Mouse (Mus musculus) ES-E14 (cell line): Measurements from ENCODE around the gene Ntrk3. TPM values are rescaled to one million over a fixed set of nuclear protein-coding genes. Genes with fewer than 3 reads are reported as not detected.

ENCODE experiments used
- DNase-seq: peaks from one replicate; pipeline ENCODE4 v3.0.0-alpha.2; 2013; ENCODE audit warnings: low read depth, low spot score
- H3K27ac ChIP-seq: 2 replicates; pipeline ENCODE4 v1.5.1; 2012; ENCODE audit warnings: low read depth, mild to moderate bottlenecking, low read length, moderate library complexity, mixed read lengths; ENCODE audit not compliant: poor library complexity, insufficient read depth, severe bottlenecking
- H3K36me3 ChIP-seq: 2 replicates; pipeline ENCODE4 v1.6.1; 2012; ENCODE audit warnings: mild to moderate bottlenecking, low read length, moderate library complexity, mixed read lengths; ENCODE audit not compliant: control insufficient read depth, poor library complexity, insufficient read depth, severe bottlenecking
- H3K4me1 ChIP-seq, 2 experiments: fragments of 150-350 bp in 1 of 2; sonication (generic) in 1 of 2; 2 replicates each; pipeline ENCODE4 v1.6.1; 2012; ENCODE audit warnings: low read length in 2 of 2, mild to moderate bottlenecking in 1 of 2, mixed read lengths in 1 of 2; ENCODE audit not compliant: control insufficient read depth in 2 of 2, insufficient read depth in 2 of 2, poor library complexity in 1 of 2
- H3K4me3 ChIP-seq, 2 experiments: fragments of 150-350 bp in 1 of 2; sonication (generic) in 1 of 2; 2 replicates each; pipeline ENCODE4 v1.5.1; 2012; ENCODE audit warnings: low read length in 2 of 2, low read depth in 1 of 2, mild to moderate bottlenecking in 1 of 2, mixed read lengths in 1 of 2; ENCODE audit not compliant: insufficient read depth in 1 of 2, poor library complexity in 1 of 2, severe bottlenecking in 1 of 2
- H3K9ac ChIP-seq: 2 replicates; pipeline ENCODE4 v1.6.1; 2012; ENCODE audit warnings: low read depth, mild to moderate bottlenecking, low read length, mixed read lengths; ENCODE audit not compliant: poor library complexity, insufficient read depth, severe bottlenecking
- H3K9me3 ChIP-seq: fragments of 150-350 bp; sonication (generic); 2 replicates; pipeline ENCODE4 v1.6.1; 2012; ENCODE audit warnings: low read depth, mild to moderate bottlenecking, low read length; ENCODE audit not compliant: control insufficient read depth, insufficient read depth
- CHD2 ChIP-seq: IDR thresholded peaks from 2 replicates; pipeline ENCODE4 v1.6.1; 2014; ENCODE audit warnings: mild to moderate bottlenecking, low read depth, low read length, inconsistent platforms
- HCFC1 ChIP-seq: IDR thresholded peaks from 2 replicates; pipeline ENCODE4 v1.6.1; 2012; ENCODE audit warnings: low read length, inconsistent platforms, borderline replicate concordance; ENCODE audit not compliant: insufficient read depth
- MAFK ChIP-seq: IDR thresholded peaks from 2 replicates; pipeline ENCODE4 v1.6.1; 2014; ENCODE audit warnings: mild to moderate bottlenecking, low read depth, low read length, inconsistent platforms; ENCODE audit not compliant: insufficient read depth
- ZC3H11A ChIP-seq: IDR thresholded peaks from 2 replicates; pipeline ENCODE4 v1.6.1; 2012; ENCODE audit warnings: low read depth, mild to moderate bottlenecking, inconsistent platforms, low read length, borderline replicate concordance
- ZNF384 ChIP-seq: IDR thresholded peaks from 2 replicates; pipeline ENCODE4 v1.6.1; 2012; ENCODE audit warnings: low read depth, low read length, inconsistent platforms
- in situ Hi-C, 2 experiments: fragments of 600-800 bp; cut with MboI; formaldehyde crosslinking; loops; one replicate each; pipeline ENCODE4 v1.15.1; 2025; ENCODE audit warnings: low sequenced_read_pairs in 2 of 2, inconsistent platforms in 1 of 2; ENCODE audit not compliant: unreplicated experiment in 2 of 2
- total RNA-seq: library from RNA; depleted of rRNA; stranded (reverse); fragments of 300-350 nt; gene quantifications from 2 replicates; pipeline ENCODE4 v1.2.3, GENCODE M21; 2012

Gene Ntrk3
- total RNA-seq, 1 experiment: 0.40 TPM

- Histone ChIP-seq H3K36me3 (no peaks in the 10 kb centered on the region), H3K9ac (no peak overlapping the region), H3K9me3 (no peaks in the 10 kb centered on the region), H3K4me3 (no peak overlapping the region), H3K27ac (no peak overlapping the region), H3K4me1 (no peaks in the 10 kb centered on the region)
- in situ Hi-C loops: no loop called here
- no peak for DNase-seq
- TF ChIP-seq CHD2 (no peak), MAFK (no peak), HCFC1 (no peak), ZNF384 (no peak), ZC3H11A (no peak)
These were observed 30.1 kb downstream of the Ntrk3 start for GRCm38 (mm10) chr7:78707708-78708107.

DNA sequence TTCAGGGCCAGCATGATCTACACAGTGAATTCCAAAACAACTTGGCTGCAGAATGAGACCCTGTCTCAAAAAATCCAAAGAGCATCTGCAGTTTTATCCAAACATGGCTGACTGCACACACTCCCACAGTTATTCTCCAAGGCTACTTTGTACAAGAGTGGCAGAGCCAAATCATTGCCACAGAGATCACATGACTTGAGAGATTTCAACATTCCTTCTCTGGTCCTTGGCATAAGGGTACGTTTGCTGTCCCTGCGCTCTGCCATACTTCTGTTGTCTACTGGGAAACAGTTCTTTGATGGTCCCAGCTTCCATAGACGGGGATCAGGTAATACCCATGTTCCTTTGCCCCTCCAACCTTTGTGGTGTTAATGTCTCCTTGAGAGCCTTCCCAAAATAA is 30.7 kb downstream of the Ntrk3 start:
- in situ Hi-C loops: no loop called here
- H3K36me3 ChIP-seq: no peaks in the 10 kb centered on the region
- H3K9me3 ChIP-seq: no peaks in the 10 kb centered on the region
- no peak overlapping the region for H3K9ac ChIP-seq
- no peaks in the 10 kb centered on the region for H3K4me1 ChIP-seq
- no peak for TF ChIP-seq MAFK
- no peak for TF ChIP-seq HCFC1
- no peak for TF ChIP-seq CHD2
- TF ChIP-seq ZNF384: no peak
- TF ChIP-seq ZC3H11A: no peak
- H3K4me3 ChIP-seq: no peak overlapping the region
- no peak overlapping the region for H3K27ac ChIP-seq
- no peak for DNase-seq

GRCm38 (mm10) chr7:78702676-78703075 is 35.1 kb downstream of the Ntrk3 start:
- no peak for TF ChIP-seq CHD2
- no peak for TF ChIP-seq HCFC1
- no peak for TF ChIP-seq ZC3H11A
- TF ChIP-seq MAFK: no peak
- no peak for TF ChIP-seq ZNF384
- no peak overlapping the region for H3K27ac ChIP-seq
- H3K9me3 ChIP-seq: no peaks in the 10 kb centered on the region
- no peak overlapping the region for H3K9ac ChIP-seq
- in situ Hi-C loops: no loop called here
- H3K36me3 ChIP-seq: no peaks in the 10 kb centered on the region
- DNase-seq: no peak
- no peaks in the 10 kb centered on the region for H3K4me1 ChIP-seq
- H3K4me3 ChIP-seq: no peak overlapping the region

DNA sequence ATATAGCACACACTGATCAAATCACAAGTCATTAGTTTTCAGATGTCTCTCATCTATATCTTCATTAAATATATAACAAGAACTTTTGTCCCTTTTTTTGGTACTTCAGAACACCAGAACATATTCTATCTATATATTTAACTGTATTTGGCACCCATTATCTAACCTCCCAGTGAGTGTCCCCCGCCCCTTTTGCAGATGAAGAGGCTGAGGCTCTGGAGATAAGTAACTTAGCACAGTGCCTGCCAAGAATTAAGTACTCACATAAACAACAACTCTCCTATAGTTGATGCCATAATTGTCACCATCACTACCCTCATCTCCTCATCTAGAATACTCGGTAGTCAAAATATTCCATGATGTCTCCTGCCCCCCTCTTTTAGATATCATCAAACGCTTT is 42.6 kb downstream of the Ntrk3 start:
- in situ Hi-C loops: no loop called here
- TF ChIP-seq MAFK (no peak), HCFC1 (no peak), CHD2 (no peak), ZC3H11A (no peak), ZNF384 (no peak)
- no peaks in the 10 kb centered on the region for H3K9me3 ChIP-seq

DNA sequence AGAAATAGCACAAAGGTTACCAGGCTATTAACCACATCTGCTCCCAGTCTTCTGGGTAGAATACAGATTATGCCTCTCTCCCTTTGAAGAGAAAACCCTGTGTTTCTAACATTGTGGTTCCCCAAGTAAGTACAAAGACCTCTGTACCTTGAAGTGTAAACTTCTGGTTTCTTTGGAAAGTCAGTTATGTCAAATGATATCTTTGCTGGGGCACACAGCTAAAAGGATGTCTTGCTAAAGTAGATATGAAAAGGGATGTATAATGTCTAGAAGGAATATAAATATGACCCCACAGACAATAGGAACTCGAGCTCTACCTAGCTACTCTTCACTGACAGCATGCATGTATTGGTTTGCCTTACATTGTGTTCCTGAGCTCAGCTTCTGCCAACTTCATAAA is 44.7 kb downstream of the Ntrk3 start:
- Histone ChIP-seq H3K9me3 (no peaks in the 10 kb centered on the region), H3K4me3 (no peak overlapping the region), H3K36me3 (no peaks in the 10 kb centered on the region), H3K27ac (no peak overlapping the region), H3K4me1 (no peaks in the 10 kb centered on the region), H3K9ac (no peak overlapping the region)
- in situ Hi-C loops: no loop called here
- no peak for TF ChIP-seq CHD2
- no peak for TF ChIP-seq MAFK
- no peak for TF ChIP-seq ZC3H11A
- no peak for TF ChIP-seq ZNF384
- no peak for TF ChIP-seq HCFC1
- no peak for DNase-seq

More for the DNA sequence above, 42.6 kb downstream of the Ntrk3 start:
- Histone ChIP-seq H3K9ac (no peak overlapping the region), H3K36me3 (no peaks in the 10 kb centered on the region), H3K27ac (no peak overlapping the region), H3K4me3 (no peak overlapping the region), H3K4me1 (no peaks in the 10 kb centered on the region)
- DNase-seq: no peak
